Mouse (Mus musculus) liver, adult 2 months (tissue): ENCODE results near the gene Add1. TPM values are rescaled to one million over a fixed set of nuclear protein-coding genes. Genes with fewer than 3 reads are reported as not detected.

Experiments
- DNase-seq: peaks from one replicate; pipeline ENCODE4 v3.0.0-alpha.2; 2011; ENCODE audit warnings: low read depth, low spot score; ENCODE audit errors: extremely low read depth
- H3K27ac ChIP-seq: fragments of 200-500 bp; replicated peaks from 2 replicates; pipeline ENCODE4 v1.5.1; 2012; ENCODE audit warnings: low read depth, mild to moderate bottlenecking, control low read depth, inconsistent platforms, low read length; ENCODE audit not compliant: insufficient read depth
- H3K27me3 ChIP-seq: fragments of 200-500 bp; 2 replicates; pipeline ENCODE4 v1.6.1; 2012; ENCODE audit warnings: mild to moderate bottlenecking, moderate library complexity, low read length, inconsistent platforms; ENCODE audit not compliant: control insufficient read depth, insufficient read depth
- H3K36me3 ChIP-seq: fragments of 200-500 bp; 2 replicates; pipeline ENCODE4 v1.6.1; 2012; ENCODE audit warnings: low read length, inconsistent platforms; ENCODE audit not compliant: control insufficient read depth, insufficient read depth
- H3K4me1 ChIP-seq: fragments of 200-500 bp; 2 replicates; pipeline ENCODE4 v1.6.1; 2011; ENCODE audit warnings: low read length; ENCODE audit not compliant: control insufficient read depth, insufficient read depth
- H3K4me3 ChIP-seq: fragments of 200-500 bp; 2 replicates; pipeline ENCODE4 v1.5.1; 2011; ENCODE audit warnings: low read depth, mild to moderate bottlenecking, control low read depth, low read length, moderate library complexity; ENCODE audit not compliant: insufficient read depth
- H3K79me2 ChIP-seq: fragments of 200-500 bp; 2 replicates; pipeline ENCODE4 v1.6.1; 2012; ENCODE audit warnings: inconsistent platforms, mild to moderate bottlenecking, low read length, moderate library complexity; ENCODE audit not compliant: control insufficient read depth, insufficient read depth
- H3K9ac ChIP-seq: fragments of 200-500 bp; 2 replicates; pipeline ENCODE4 v1.6.1; 2012; ENCODE audit warnings: low read depth, mild to moderate bottlenecking, control low read depth, inconsistent platforms, low read length
- CTCF ChIP-seq: fragments of 200-500 bp; IDR thresholded peaks from 2 replicates; pipeline ENCODE4 v1.5.1; 2011; ENCODE audit warnings: low read depth, low read length, control low read depth
- POLR2A ChIP-seq: fragments of 200-500 bp; IDR thresholded peaks from 2 replicates; pipeline ENCODE4 v1.6.1; 2011; ENCODE audit warnings: low read length, control low read depth; ENCODE audit not compliant: insufficient read depth; ENCODE audit errors: extremely low read depth
- WGBS: fragments of 180-500 bp; shearing (Covaris S2); methylation state at CpG from one replicate; pipeline ENCODE4 v1.1.7; 2018; 5-methylcytosine and 5-hydroxymethylcytosine counted together
- polyA plus RNA-seq: library from polyadenylated mRNA; depleted of rRNA; stranded (reverse); fragments of >200 nt; gene quantifications from 2 replicates; pipeline ENCODE4 v1.2.3, GENCODE M21; 2012
- total RNA-seq: library from RNA; depleted of rRNA; stranded (reverse); fragments of >200 nt; gene quantifications from 2 replicates; pipeline ENCODE4 v1.2.3, GENCODE M21; 2014

The Add1 gene
- total and polyA plus RNA-seq, 2 experiments = 30.6 to 39.3 TPM

GRCm38 (mm10) chr5:34534776-34535581 lies 38.5 kb upstream of the Add1 start:
- Histone ChIP-seq H3K4me3 (no peak overlapping the region), H3K79me2 (peaks cover 33% of the 10 kb centered on the region; the same call in 1 of the 2 replicates), H3K4me1 (peaks cover 25% of the 10 kb centered on the region), H3K9ac (0 out of 2 replicates have a peak overlapping the region, but pooled peaks have one; percentile 22), H3K27ac (peak overlapping the region; percentile 4), H3K36me3 (no peaks in the 10 kb centered on the region), H3K27me3 (no peaks in the 10 kb centered on the region)
- TF ChIP-seq POLR2A (no peak), CTCF (no peak)
- WGBS = 23% methylated on average over 5 of the region's 5 CpGs
- peak; percentile 72 for DNase-seq

GRCm38 (mm10) chr5:34535831-34536230 lies 37.6 kb upstream of the Add1 start:
- DNase-seq = no peak
- no peak overlapping the region for H3K9ac ChIP-seq
- H3K36me3 ChIP-seq = no peaks in the 10 kb centered on the region
- H3K27ac ChIP-seq = no peak overlapping the region
- no peaks in the 10 kb centered on the region for H3K27me3 ChIP-seq
- H3K4me3 ChIP-seq = no peak overlapping the region
- 87% methylated on average over 7 of the region's 7 CpGs for WGBS
- H3K4me1 ChIP-seq = peaks cover 18% of the 10 kb centered on the region
- peaks cover 35% of the 10 kb centered on the region; the same call in 1 of the 2 replicates for H3K79me2 ChIP-seq
- no peak for TF ChIP-seq CTCF
- TF ChIP-seq POLR2A = no peak

- no peak for DNase-seq
- TF ChIP-seq CTCF (no peak), POLR2A (no peak)
- no peaks in the 10 kb centered on the region for H3K27me3 ChIP-seq
- H3K79me2 ChIP-seq = peaks cover 24% of the 10 kb centered on the region; the same call in 1 of the 2 replicates
- peaks cover 11% of the 10 kb centered on the region; the same call in 1 of the 2 replicates for H3K4me1 ChIP-seq
- no peak overlapping the region for H3K9ac ChIP-seq
- WGBS = 81% methylated on average over 7 of the region's 7 CpGs
- H3K36me3 ChIP-seq = no peaks in the 10 kb centered on the region
- no peak overlapping the region for H3K4me3 ChIP-seq
- no peak overlapping the region for H3K27ac ChIP-seq
These were observed 35.4 kb upstream of the Add1 start for GRCm38 (mm10) chr5:34538079-34538478.

DNA sequence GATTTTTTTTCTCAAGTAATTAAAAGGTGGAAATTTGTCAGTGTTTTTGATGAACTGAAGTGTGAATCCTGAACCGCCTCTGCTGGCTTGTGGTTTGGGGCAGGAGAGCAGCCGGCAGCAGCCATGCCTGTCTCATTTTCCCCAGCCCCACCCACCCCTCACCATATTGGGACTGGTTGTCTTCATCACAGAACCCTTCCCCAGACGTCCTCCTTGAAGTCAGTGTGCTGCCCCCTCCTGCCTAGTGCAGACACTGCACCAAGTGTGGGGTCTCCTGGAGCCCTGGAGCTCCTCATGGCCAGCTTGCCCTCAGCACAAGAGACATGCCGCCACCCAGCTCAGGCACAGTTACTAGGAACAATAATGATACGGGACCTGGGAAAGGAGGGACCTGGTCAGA lies 34.9 kb upstream of the Add1 start:
- 72% methylated on average over 5 of the region's 5 CpGs for WGBS
- H3K27ac ChIP-seq = no peak overlapping the region
- no peak for DNase-seq

GRCm38 (mm10) chr5:34539121-34539520 lies 34.3 kb upstream of the Add1 start:
- H3K9ac ChIP-seq = no peak overlapping the region
- H3K4me1 ChIP-seq = peaks cover 4% of the 10 kb centered on the region; the same call in 1 of the 2 replicates
- H3K79me2 ChIP-seq = peaks cover 22% of the 10 kb centered on the region; the same call in 1 of the 2 replicates
- WGBS = 93% methylated on average over 2 of the region's 2 CpGs
- no peaks in the 10 kb centered on the region for H3K27me3 ChIP-seq
- H3K4me3 ChIP-seq = no peak overlapping the region
- TF ChIP-seq CTCF (no peak), POLR2A (no peak)
- DNase-seq = no peak
- no peak overlapping the region for H3K27ac ChIP-seq
- no peaks in the 10 kb centered on the region for H3K36me3 ChIP-seq

More for the DNA sequence above, 34.9 kb upstream of the Add1 start:
- Histone ChIP-seq H3K27me3 (no peaks in the 10 kb centered on the region), H3K36me3 (no peaks in the 10 kb centered on the region), H3K4me1 (peaks cover 7% of the 10 kb centered on the region; the same call in 1 of the 2 replicates), H3K79me2 (peaks cover 22% of the 10 kb centered on the region; the same call in 1 of the 2 replicates), H3K9ac (no peak overlapping the region), H3K4me3 (no peak overlapping the region)
- TF ChIP-seq POLR2A (no peak), CTCF (peak; percentile 66)

DNA sequence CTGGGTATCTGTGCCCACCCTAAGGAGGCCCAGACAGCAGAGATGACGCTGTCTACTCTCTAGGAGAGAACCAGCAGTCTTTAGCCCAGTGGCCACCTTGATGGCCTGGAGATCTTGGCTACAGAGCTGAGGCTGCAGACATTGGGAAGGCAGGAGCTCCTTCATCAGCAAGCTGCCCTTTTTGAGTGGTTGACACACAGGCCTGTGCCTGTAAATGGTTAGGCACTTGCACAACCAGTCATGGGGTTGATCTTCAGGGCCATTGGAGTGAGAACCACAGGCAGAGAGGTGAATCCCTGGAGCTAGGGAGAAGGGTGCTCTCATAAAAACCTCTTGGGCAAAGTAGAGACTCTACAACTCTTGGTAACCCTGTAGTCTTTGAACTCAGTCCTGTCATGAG lies 31.3 kb upstream of the Add1 start:
- Histone ChIP-seq H3K4me1 (0 out of 2 replicates have a peak, but pooled peaks cover 2% of the 10 kb centered on the region), H3K27ac (no peak overlapping the region), H3K4me3 (no peak overlapping the region), H3K9ac (no peak overlapping the region), H3K79me2 (peaks cover 12% of the 10 kb centered on the region; the same call in 1 of the 2 replicates), H3K36me3 (peaks cover 2% of the 10 kb centered on the region), H3K27me3 (no peaks in the 10 kb centered on the region)
- DNase-seq = no peak
- 93% methylated on average over 1 of the region's 1 CpGs for WGBS
- no peak for TF ChIP-seq CTCF
- no peak for TF ChIP-seq POLR2A
